Mouse (Mus musculus) liver, embryonic 11.5 days (tissue): ENCODE data around the gene Rin3. TPM values are rescaled to one million over a fixed set of nuclear protein-coding genes. Genes with fewer than 3 reads are reported as not detected.

ENCODE experiments used
- ATAC-seq: fragments of 200-750 bp; cut with Nextera tagmentation; replicated peaks from 2 replicates; pipeline ENCODE4 v1.8.0; 2017; ENCODE audit warnings: moderate number of reproducible peaks, mild to moderate bottlenecking, moderate TSS enrichment, moderate library complexity; ENCODE audit not compliant: low FRiP score
- DNase-seq: peaks from one replicate; pipeline ENCODE4 v3.0.0-alpha.2; 2017; ENCODE audit warnings: low spot score
- H3K27ac ChIP-seq: fragments of 300-500 bp; sonication (generic); 2 replicates; pipeline ENCODE4 v1.5.1; 2014; ENCODE audit warnings: mild to moderate bottlenecking, low read depth, low read length, control low read depth
- H3K27me3 ChIP-seq: fragments of 300-500 bp; sonication (generic); replicated peaks from 2 replicates; pipeline ENCODE4 v1.6.1; 2014; ENCODE audit warnings: low read length, mixed read lengths; ENCODE audit not compliant: control insufficient read depth, insufficient read depth
- H3K36me3 ChIP-seq: fragments of 300-500 bp; sonication (generic); 2 replicates; pipeline ENCODE4 v1.6.1; 2014; ENCODE audit warnings: mild to moderate bottlenecking, low read length, moderate library complexity, mixed read lengths; ENCODE audit not compliant: control insufficient read depth, insufficient read depth
- H3K4me1 ChIP-seq: fragments of 300-500 bp; sonication (generic); replicated peaks from 2 replicates; pipeline ENCODE4 v1.6.1; 2014; ENCODE audit warnings: low read length, mixed read lengths; ENCODE audit not compliant: control insufficient read depth, insufficient read depth
- H3K4me2 ChIP-seq: fragments of 300-500 bp; sonication (generic); 2 replicates; pipeline ENCODE4 v1.6.1; 2014; ENCODE audit warnings: mild to moderate bottlenecking, control low read depth, moderate library complexity
- H3K4me3 ChIP-seq: fragments of 300-500 bp; sonication (generic); 2 replicates; pipeline ENCODE4 v1.5.1; 2014; ENCODE audit warnings: low read depth, low read length, control low read depth
- H3K9ac ChIP-seq: fragments of 300-500 bp; sonication (generic); 2 replicates; pipeline ENCODE4 v1.6.1; 2014; ENCODE audit warnings: low read depth, low read length, control low read depth
- H3K9me3 ChIP-seq: fragments of 300-500 bp; sonication (generic); 2 replicates; pipeline ENCODE4 v1.6.1; 2016; ENCODE audit warnings: low read length, inconsistent platforms, mixed read lengths; ENCODE audit not compliant: control insufficient read depth
- WGBS: fragments of 180-500 bp; shearing (Covaris S2); extraction: QIAGEN DNeasy Blood & Tissue Kit; methylation state at CpG from one replicate; pipeline ENCODE4 v1.1.7; 2014; 5-methylcytosine and 5-hydroxymethylcytosine counted together
- polyA plus RNA-seq: library from polyadenylated mRNA; unstranded; fragments of >200 nt; fragmentation: Nextera tagmentation; extraction: Ambion mirVana; gene quantifications from 2 replicates; pipeline ENCODE4 v1.2.1, GENCODE M21; 2014

Gene Rin3
- polyA plus RNA-seq, result 10.2 and 12.9 TPM in 2 replicates

GRCm38 (mm10) chr12:102282763-102283482, at the start of gene Rin3:
Gene Rin3 (plus strand): TSS chr12:102283048.
- peak; percentile 40 for ATAC-seq
- H3K9me3 ChIP-seq, result peaks cover 3% of the 10 kb centered on the region; the same call in 1 of the 2 replicates
- H3K4me2 ChIP-seq, result peak within 1 kb of the TSS; percentile 93
- DNase-seq, result peak; percentile 70
- H3K4me1 ChIP-seq, result peaks cover 33% of the 10 kb centered on the region
- H3K27ac ChIP-seq, result peak within 1 kb of the TSS; percentile 62
- peak within 1 kb of the TSS; percentile 73 for H3K9ac ChIP-seq
- 1% methylated on average over 75 of the region's 75 CpGs for WGBS
- H3K4me3 ChIP-seq, result peak within 1 kb of the TSS; percentile 65
- H3K36me3 ChIP-seq, result no peaks in the 10 kb centered on the region
- no peaks in the 10 kb centered on the region for H3K27me3 ChIP-seq

GRCm38 (mm10) chr12:102235551-102235950, 47.3 kb upstream of the Rin3 start:
- no peak overlapping the region for H3K4me3 ChIP-seq
- 80% methylated on average over 3 of the region's 3 CpGs for WGBS
- H3K4me2 ChIP-seq, result no peak overlapping the region
- no peak overlapping the region for H3K9ac ChIP-seq
- ATAC-seq, result no peak
- no peak for DNase-seq
- no peaks in the 10 kb centered on the region for H3K27me3 ChIP-seq
- H3K9me3 ChIP-seq, result no peaks in the 10 kb centered on the region
- no peaks in the 10 kb centered on the region for H3K4me1 ChIP-seq
- H3K36me3 ChIP-seq, result no peaks in the 10 kb centered on the region
- no peak overlapping the region for H3K27ac ChIP-seq

GRCm38 (mm10) chr12:102236317-102236716, 46.5 kb upstream of the Rin3 start:
- Histone ChIP-seq H3K4me3 (no peak overlapping the region), H3K27ac (no peak overlapping the region), H3K4me1 (no peaks in the 10 kb centered on the region), H3K36me3 (no peaks in the 10 kb centered on the region), H3K4me2 (no peak overlapping the region), H3K9me3 (no peaks in the 10 kb centered on the region), H3K27me3 (no peaks in the 10 kb centered on the region), H3K9ac (no peak overlapping the region)
- 84% methylated on average over 6 of the region's 6 CpGs for WGBS
- ATAC-seq (no peak), DNase-seq (no peak)

- Histone ChIP-seq H3K9me3 (no peaks in the 10 kb centered on the region), H3K27ac (no peak overlapping the region), H3K4me2 (no peak overlapping the region), H3K36me3 (no peaks in the 10 kb centered on the region), H3K4me3 (no peak overlapping the region), H3K27me3 (no peaks in the 10 kb centered on the region), H3K9ac (no peak overlapping the region), H3K4me1 (no peaks in the 10 kb centered on the region)
- ATAC-seq (peak; percentile 33; the same call in 1 of the 2 replicates), DNase-seq (no peak)
- 58% methylated on average over 6 of the region's 6 CpGs for WGBS
These were observed 40.6 kb upstream of the Rin3 start for GRCm38 (mm10) chr12:102242076-102242722.

- Histone ChIP-seq H3K9me3 (no peaks in the 10 kb centered on the region), H3K36me3 (no peaks in the 10 kb centered on the region), H3K27me3 (no peaks in the 10 kb centered on the region), H3K9ac (no peak overlapping the region), H3K4me1 (no peaks in the 10 kb centered on the region), H3K4me3 (no peak overlapping the region), H3K27ac (no peak overlapping the region), H3K4me2 (no peak overlapping the region)
- no peak for DNase-seq
- 61% methylated on average over 1 of the region's 1 CpGs for WGBS
- ATAC-seq, result no peak
These were observed 38.9 kb upstream of the Rin3 start for GRCm38 (mm10) chr12:102243915-102244314.

GRCm38 (mm10) chr12:102246226-102246625, 36.6 kb upstream of the Rin3 start:
- no peak overlapping the region for H3K4me2 ChIP-seq

GRCm38 (mm10) chr12:102248104-102248503, 34.7 kb upstream of the Rin3 start:
- H3K4me2 ChIP-seq, result no peak overlapping the region
- DNase-seq, result no peak
- no peaks in the 10 kb centered on the region for H3K4me1 ChIP-seq
- ATAC-seq, result no peak
- H3K36me3 ChIP-seq, result no peaks in the 10 kb centered on the region
- no peak overlapping the region for H3K27ac ChIP-seq
- WGBS, result 81% methylated on average over 6 of the region's 6 CpGs
- no peaks in the 10 kb centered on the region for H3K27me3 ChIP-seq
- H3K9ac ChIP-seq, result no peak overlapping the region
- no peaks in the 10 kb centered on the region for H3K9me3 ChIP-seq
- H3K4me3 ChIP-seq, result no peak overlapping the region

More at GRCm38 (mm10) chr12:102246226-102246625, 36.6 kb upstream of the Rin3 start:
- WGBS, result 83% methylated on average over 5 of the region's 5 CpGs
- no peak overlapping the region for H3K9ac ChIP-seq
- no peaks in the 10 kb centered on the region for H3K4me1 ChIP-seq
- DNase-seq, result no peak
- no peak overlapping the region for H3K4me3 ChIP-seq
- ATAC-seq, result no peak
- no peaks in the 10 kb centered on the region for H3K9me3 ChIP-seq
- no peak overlapping the region for H3K27ac ChIP-seq
- no peaks in the 10 kb centered on the region for H3K36me3 ChIP-seq
- no peaks in the 10 kb centered on the region for H3K27me3 ChIP-seq

- H3K9ac ChIP-seq, result no peak overlapping the region
- no peaks in the 10 kb centered on the region for H3K9me3 ChIP-seq
- H3K4me2 ChIP-seq, result no peak overlapping the region
- H3K4me3 ChIP-seq, result no peak overlapping the region
- H3K27me3 ChIP-seq, result no peaks in the 10 kb centered on the region
- H3K36me3 ChIP-seq, result no peaks in the 10 kb centered on the region
- ATAC-seq, result no peak
- H3K27ac ChIP-seq, result no peak overlapping the region
- H3K4me1 ChIP-seq, result no peaks in the 10 kb centered on the region
- WGBS, result 84% methylated on average over 4 of the region's 4 CpGs
- DNase-seq, result no peak
These were observed 32.5 kb upstream of the Rin3 start for GRCm38 (mm10) chr12:102250316-102250715.

GRCm38 (mm10) chr12:102251070-102251469, 31.8 kb upstream of the Rin3 start:
- no peaks in the 10 kb centered on the region for H3K36me3 ChIP-seq

More at GRCm38 (mm10) chr12:102251070-102251469, 31.8 kb upstream of the Rin3 start:
- Histone ChIP-seq H3K4me2 (no peak overlapping the region), H3K27me3 (no peaks in the 10 kb centered on the region), H3K9me3 (no peaks in the 10 kb centered on the region), H3K4me3 (no peak overlapping the region), H3K9ac (no peak overlapping the region), H3K27ac (no peak overlapping the region), H3K4me1 (no peaks in the 10 kb centered on the region)
- WGBS, result 71% methylated on average over 3 of the region's 3 CpGs
- ATAC-seq (no peak), DNase-seq (no peak)
